Mouse (Mus musculus) cerebellum, adult 18-20 months (tissue): ENCODE measurements around the gene Olfr345.

ENCODE experiments used
- DNase-seq, 2 experiments: peaks; one replicate each; pipeline ENCODE4 v3.0.0; 2021

The Olfr345 gene

DNA sequence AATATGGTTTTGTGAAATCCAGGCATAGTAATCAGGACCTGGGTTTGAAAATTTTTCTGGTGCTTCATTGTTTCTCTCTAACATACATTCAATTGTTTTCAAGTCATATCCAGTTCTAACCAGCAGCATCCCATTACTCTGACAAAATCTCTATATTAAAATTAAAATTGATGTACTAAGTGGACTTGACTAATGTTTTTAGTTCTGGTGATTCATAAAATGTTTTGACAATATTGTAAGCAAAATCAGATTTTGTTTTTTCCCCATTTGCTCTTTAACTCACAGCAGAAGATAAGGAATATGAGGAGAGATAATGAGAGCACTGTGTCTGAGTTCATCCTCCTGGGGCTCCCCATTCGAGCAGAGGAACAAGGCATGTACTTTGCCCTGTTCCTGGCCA is at the start of gene Olfr345:
Gene Olfr345, plus strand, starts transcription at position 301 of the 400 bp plus-strand sequence.
- no peak for DNase-seq

DNA sequence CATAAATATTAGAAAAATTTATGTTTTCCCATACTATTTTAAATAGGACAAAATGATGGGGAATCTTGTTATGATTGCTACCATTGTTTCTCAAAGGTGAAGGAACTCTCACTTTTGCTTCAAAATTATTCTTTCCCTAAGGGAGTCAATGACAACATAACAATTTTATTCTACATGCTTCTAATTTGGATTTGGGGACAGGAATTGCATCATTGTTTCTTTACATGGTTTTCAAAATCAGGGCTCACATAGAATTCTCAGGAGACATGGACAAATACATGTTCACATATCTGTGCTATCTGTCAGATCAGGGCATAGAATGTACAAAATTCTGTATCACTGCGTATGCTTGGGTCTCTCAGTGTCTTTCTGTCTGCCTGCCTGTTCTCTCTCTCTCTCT is 45.6 kb downstream of the Olfr345 start, which contains the start of gene Olfr346:
Gene Olfr346, plus strand, starts transcription at position 301 of the 400 bp plus-strand sequence.
- DNase-seq, result no peak
